Mouse (Mus musculus) layer of hippocampus, adult 11-12 months (tissue): ENCODE data around the gene Fam122b.
A peak's percentile ranks its signal among the peaks of the same experiment; 100 is the strongest.
"Not testable (repeated sequence)": the region's sequence is repeated elsewhere in the genome, so short reads cannot be mapped to it uniquely, and the experiment has no call there.

ENCODE experiments used
- DNase-seq: peaks from one replicate; pipeline ENCODE4 v3.0.0; 2022; ENCODE audit warnings: low spot score

Gene Fam122b

GRCm38 (mm10) chrX:53269289-53270062 lies at the start of gene Fam122b:
TSS of gene Fam122b (minus strand) at chrX:53269805.
- peak; percentile 89 for DNase-seq

- no peak for DNase-seq
Observed at GRCm38 (mm10) chrX:53287924-53288323, 18.3 kb upstream of the Fam122b start.

GRCm38 (mm10) chrX:53273124-53273523 lies 3.5 kb upstream of the Fam122b start, which contains the start of gene Fam122c:
TSS of gene Fam122c (plus strand) at chrX:53273424.
- DNase-seq = no peak

GRCm38 (mm10) chrX:53271628-53272027 lies 2.0 kb upstream of the Fam122b start:
- not testable (repeated sequence) for DNase-seq

GRCm38 (mm10) chrX:53270063-53270432 lies 443 bp upstream of the Fam122b start:
- no peak for DNase-seq

- peak; percentile 40 for DNase-seq
Observed at GRCm38 (mm10) chrX:53268856-53269255, 749 bp downstream of the Fam122b start.

- no peak for DNase-seq
Observed at GRCm38 (mm10) chrX:53266186-53266585, 3.4 kb downstream of the Fam122b start.

GRCm38 (mm10) chrX:53255195-53255594 lies 14.4 kb downstream of the Fam122b start:
- no peak for DNase-seq

GRCm38 (mm10) chrX:53240011-53240410 lies 29.6 kb downstream of the Fam122b start, which contains the start of gene Plac1:
TSS of gene Plac1 (minus strand) at chrX:53240111.
- no peak for DNase-seq

- DNase-seq = no peak
Observed at GRCm38 (mm10) chrX:53237971-53238370, 31.6 kb downstream of the Fam122b start.

- DNase-seq = no peak
Observed at GRCm38 (mm10) chrX:53236404-53236803, 33.2 kb downstream of the Fam122b start.

GRCm38 (mm10) chrX:53233689-53234088 lies 35.9 kb downstream of the Fam122b start:
- no peak for DNase-seq

GRCm38 (mm10) chrX:53231965-53232364 lies 37.6 kb downstream of the Fam122b start:
- DNase-seq = no peak

GRCm38 (mm10) chrX:53224353-53224944 lies 45.2 kb downstream of the Fam122b start:
- DNase-seq = no peak

- no peak for DNase-seq
Observed at GRCm38 (mm10) chrX:53220855-53221254, 48.8 kb downstream of the Fam122b start.

- DNase-seq = no peak
Observed at GRCm38 (mm10) chrX:53214557-53215229, 54.9 kb downstream of the Fam122b start.

GRCm38 (mm10) chrX:53213838-53214237 lies 55.8 kb downstream of the Fam122b start:
- DNase-seq = no peak

- DNase-seq = no peak
Observed at GRCm38 (mm10) chrX:53212485-53212884, 57.1 kb downstream of the Fam122b start.

GRCm38 (mm10) chrX:53211756-53212483 lies 57.7 kb downstream of the Fam122b start:
- DNase-seq = peak; percentile 8

- DNase-seq = no peak
Observed at GRCm38 (mm10) chrX:53209431-53209830, 60.2 kb downstream of the Fam122b start.

- DNase-seq = no peak
Observed at GRCm38 (mm10) chrX:53204690-53205311, 64.8 kb downstream of the Fam122b start.

GRCm38 (mm10) chrX:53201616-53202015 lies 68.0 kb downstream of the Fam122b start:
- DNase-seq = no peak
